8 mouse cellular contexts compared by ENCODE assay signal in the genomic region with DNA sequence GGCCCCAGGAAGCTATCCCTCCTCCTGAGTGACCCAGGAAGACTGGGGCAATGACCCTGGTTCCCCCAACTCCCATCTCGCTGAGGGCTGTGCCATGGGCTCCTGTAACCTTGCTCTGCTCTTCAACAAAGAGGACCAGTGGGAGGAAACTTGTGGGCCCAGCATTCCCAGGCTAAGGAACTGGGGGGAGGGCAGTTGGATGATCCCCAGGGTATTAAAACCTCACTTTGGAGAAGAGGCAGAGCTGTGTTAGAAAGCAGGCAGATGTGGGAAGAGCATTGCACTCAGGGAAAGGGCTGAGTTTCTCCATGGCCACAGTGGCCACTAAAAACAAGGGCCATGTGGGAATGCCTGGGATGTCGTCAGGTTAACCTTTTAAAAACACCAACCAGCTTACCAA.
DNase-seq lines count a peak whose midpoint lies in the region; TF ChIP-seq lines count a peak whose summit lies in the region.

No protein-coding gene starts in this region.

- H3K27me3 ChIP-seq in heart, adult 2 months (ENCODE audit: control insufficient read depth, insufficient read depth, low read length), result no peaks in the 10 kb centered on the region

- H3K27ac ChIP-seq in heart, adult 2 months, result peak overlapping the region; percentile 87
- peak overlapping the region; percentile 63 for H3K27ac ChIP-seq in bone marrow, adult 2 months (ENCODE audit: control insufficient read depth, insufficient read depth, low read depth, low read length, poor library complexity)
- peak overlapping the region; percentile 51; the same call in 1 of the 2 replicates for H3K27ac ChIP-seq in macrophage

- no peak for DNase-seq in heart, adult 2 months
- DNase-seq in heart, postnatal 36 days, result no peak
- DNase-seq in heart, postnatal 4 days, result peak; percentile 43
- DNase-seq in adrenal gland, postnatal 14 days, result no peak
- DNase-seq in urinary bladder, postnatal 14 days (ENCODE audit: low spot score), result no peak
- DNase-seq in spleen, postnatal 36 days (ENCODE audit: low spot score in 2 of 2), result no peak

- H3K79me2 ChIP-seq in heart, adult 2 months (replicated peaks; ENCODE audit: control insufficient read depth, insufficient read depth, low read length), result no peaks in the 10 kb centered on the region
- H3K79me2 ChIP-seq in macrophage (ENCODE audit: inconsistent target), result peaks cover 96% of the 10 kb centered on the region; the same call in 1 of the 2 replicates

- no peak for TF ChIP-seq EP300 in heart, adult 2 months (IDR thresholded peaks at IDR 0.05; ENCODE audit: insufficient read depth, low read depth, low read length)

- 22% methylated on average over 2 of the region's 2 CpGs for WGBS in heart, adult 2 months
- WGBS in bone marrow, adult 2 months, result 63% methylated on average over 2 of the region's 2 CpGs
- WGBS in macrophage (ENCODE audit: missing documents), result 97% methylated on average over 2 of the region's 2 CpGs

- TF ChIP-seq CTCF in heart, adult 2 months (IDR thresholded peaks at IDR 0.05), result no peak
- TF ChIP-seq CTCF in bone marrow, adult 2 months (IDR thresholded peaks at IDR 0.05; ENCODE audit: control insufficient read depth, insufficient read depth, low read length), result no peak

- no peak for TF ChIP-seq POLR2A in heart, adult 2 months (IDR thresholded peaks at IDR 0.05; ENCODE audit: insufficient read depth, low read depth, low read length)
- no peak for TF ChIP-seq POLR2A in bone marrow, adult 2 months (IDR thresholded peaks at IDR 0.05; ENCODE audit: borderline replicate concordance, control insufficient read depth, low read depth, low read length)

- peak overlapping the region; percentile 9; the same call in 1 of the 2 replicates for H3K9ac ChIP-seq in heart, adult 2 months (ENCODE audit: low read depth, low read length)

- intact Hi-C loops in heart, adult 2 months (cut with DNase I), result loop anchor here (5.0 kb wide), 2 partner anchors 59 to 104 kb away; partner anchors contain the start of gene Ppif
- intact Hi-C loops in heart, postnatal 36 days (cut with DNase I), result loop anchor here (1.0 to 5.0 kb wide), 3 partner anchors 18 to 104 kb away; partner anchors contain the start of gene Ppif

- no peak overlapping the region for H3K4me3 ChIP-seq in heart, adult 2 months
- H3K4me3 ChIP-seq in bone marrow, adult 2 months (replicated peaks; ENCODE audit: control insufficient read depth, low read depth, low read length), result no peak overlapping the region
- H3K4me3 ChIP-seq in macrophage (ENCODE audit: inconsistent target), result no peak overlapping the region

- peaks cover 39% of the 10 kb centered on the region for H3K4me1 ChIP-seq in heart, adult 2 months (ENCODE audit: control insufficient read depth, insufficient read depth, low read length)
- peaks cover 11% of the 10 kb centered on the region for H3K4me1 ChIP-seq in bone marrow, adult 2 months (ENCODE audit: control insufficient read depth, insufficient read depth, low read length)

- peaks cover 8% of the 10 kb centered on the region; the same call in 1 of the 2 replicates for H3K36me3 ChIP-seq in heart, adult 2 months (ENCODE audit: control insufficient read depth, insufficient read depth, low read length)
- H3K36me3 ChIP-seq in macrophage (ENCODE audit: inconsistent target), result peaks cover 44% of the 10 kb centered on the region; the same call in 1 of the 2 replicates
